Mouse (Mus musculus) kidney, postnatal 4 days (tissue): ENCODE results near the gene Pgs1.

Experiments
- DNase-seq, 2 experiments: peaks; one replicate each; pipeline ENCODE4 v3.0.0; 2021; ENCODE audit warnings: mixed read lengths in 2 of 2

Gene Pgs1

DNA sequence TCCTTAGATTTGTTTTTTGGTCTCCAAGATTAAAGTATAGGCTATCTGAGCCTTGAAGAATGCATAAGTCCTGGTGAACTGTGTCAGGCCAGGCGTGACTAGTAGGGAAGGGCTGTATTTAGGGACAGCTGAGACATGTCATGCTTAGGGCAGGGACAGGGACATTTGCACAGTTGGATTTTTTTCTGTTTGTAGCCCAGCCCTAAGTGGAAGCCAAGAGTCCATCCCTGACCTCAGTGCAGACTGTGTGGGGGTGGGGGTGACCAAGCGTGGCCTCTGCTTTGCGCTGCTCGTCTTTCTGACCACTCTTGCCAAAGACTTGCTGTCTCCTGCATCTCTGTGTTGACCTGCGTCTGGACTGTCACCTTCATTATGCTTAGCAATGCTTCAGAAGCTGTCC is 18.1 kb downstream of the Pgs1 start:
- peak; percentile 71 to 77 for DNase-seq

DNA sequence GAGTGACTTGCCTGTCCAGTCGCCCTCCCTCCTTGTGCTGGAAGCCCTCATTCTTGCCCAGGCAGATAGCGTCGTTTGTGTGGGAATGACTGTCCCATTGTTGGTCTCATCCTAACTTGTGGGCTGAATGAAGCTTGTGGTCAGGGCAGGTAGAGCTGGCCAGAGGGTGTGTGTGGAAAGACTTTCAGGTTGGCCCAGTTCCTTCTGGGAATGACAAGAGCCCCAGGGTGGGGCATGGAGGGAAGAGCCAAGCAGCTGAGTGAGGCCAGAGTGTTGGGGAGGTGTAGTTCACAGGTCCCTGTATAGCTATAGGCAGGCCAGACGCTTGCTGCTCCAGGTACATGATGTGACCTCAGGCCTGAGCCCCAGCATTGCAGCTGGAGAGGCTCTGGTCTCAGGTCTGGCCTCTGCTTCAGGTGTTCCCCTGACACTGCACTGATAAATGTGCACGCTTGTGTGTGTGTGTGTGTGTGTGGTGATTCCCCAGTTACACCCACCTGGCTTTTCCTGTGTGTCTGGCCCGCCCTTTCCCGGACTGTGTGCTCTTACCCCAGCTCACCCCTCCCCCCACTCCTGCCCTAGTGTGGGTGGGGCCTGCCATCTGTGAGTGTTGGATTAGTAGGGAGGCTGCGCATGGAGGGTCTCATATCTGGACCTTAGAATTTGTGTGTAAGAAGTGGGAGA is 21.5 kb downstream of the Pgs1 start:
- peak; percentile 38 to 50 for DNase-seq

DNA sequence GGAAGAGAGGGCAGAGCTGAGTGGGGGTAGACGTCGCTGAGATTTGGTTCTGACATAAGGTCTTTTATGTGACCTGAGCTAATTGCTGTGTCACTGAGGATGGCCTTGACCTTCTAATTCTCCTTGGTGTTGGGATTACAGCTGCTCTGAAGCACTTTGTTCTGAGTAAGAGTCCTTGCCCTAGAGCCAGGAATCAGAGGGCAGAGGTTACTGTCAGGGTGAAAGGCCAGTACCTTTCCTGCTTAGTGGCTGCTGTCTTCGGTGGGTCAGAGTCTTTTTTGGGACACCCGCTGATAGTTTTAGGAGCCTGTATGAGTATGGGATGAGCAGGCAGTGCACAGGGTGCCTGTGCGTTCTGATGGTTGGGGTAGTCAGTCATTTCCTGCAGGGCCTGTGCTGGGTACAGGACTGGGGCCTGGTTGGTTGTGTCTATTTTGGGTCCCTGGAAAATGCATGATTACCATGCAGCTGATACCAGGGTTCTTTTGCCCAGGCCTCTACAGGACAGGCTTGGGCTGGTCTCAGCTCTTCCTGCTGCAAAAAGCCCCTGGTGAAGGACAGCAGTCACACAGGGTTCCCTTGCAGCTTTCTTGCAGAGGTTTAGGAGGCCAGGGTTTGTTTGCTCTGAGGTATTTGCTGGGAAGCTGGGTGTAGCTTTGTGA is 22.2 kb downstream of the Pgs1 start:
- no peak for DNase-seq

DNA sequence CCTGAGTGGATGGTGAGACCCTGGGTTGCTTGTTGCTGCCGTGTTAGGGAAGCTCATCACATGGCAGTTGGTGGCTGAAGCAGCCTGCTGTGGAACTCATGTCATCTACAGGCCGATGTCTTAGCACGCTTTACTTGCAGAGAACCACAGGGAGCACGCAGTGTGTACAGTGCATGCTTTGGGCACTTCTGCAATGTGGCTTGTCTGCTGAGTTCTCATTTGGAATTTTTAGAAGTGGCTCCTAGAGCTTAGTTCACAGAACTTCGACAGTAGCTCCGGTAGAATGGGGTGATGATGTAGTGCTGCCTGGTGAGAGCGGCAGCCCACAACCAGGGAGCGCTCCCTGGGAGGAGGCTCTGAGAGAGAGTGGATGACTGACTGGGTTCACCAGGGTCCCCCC is 22.8 kb downstream of the Pgs1 start:
- DNase-seq, result no peak

DNA sequence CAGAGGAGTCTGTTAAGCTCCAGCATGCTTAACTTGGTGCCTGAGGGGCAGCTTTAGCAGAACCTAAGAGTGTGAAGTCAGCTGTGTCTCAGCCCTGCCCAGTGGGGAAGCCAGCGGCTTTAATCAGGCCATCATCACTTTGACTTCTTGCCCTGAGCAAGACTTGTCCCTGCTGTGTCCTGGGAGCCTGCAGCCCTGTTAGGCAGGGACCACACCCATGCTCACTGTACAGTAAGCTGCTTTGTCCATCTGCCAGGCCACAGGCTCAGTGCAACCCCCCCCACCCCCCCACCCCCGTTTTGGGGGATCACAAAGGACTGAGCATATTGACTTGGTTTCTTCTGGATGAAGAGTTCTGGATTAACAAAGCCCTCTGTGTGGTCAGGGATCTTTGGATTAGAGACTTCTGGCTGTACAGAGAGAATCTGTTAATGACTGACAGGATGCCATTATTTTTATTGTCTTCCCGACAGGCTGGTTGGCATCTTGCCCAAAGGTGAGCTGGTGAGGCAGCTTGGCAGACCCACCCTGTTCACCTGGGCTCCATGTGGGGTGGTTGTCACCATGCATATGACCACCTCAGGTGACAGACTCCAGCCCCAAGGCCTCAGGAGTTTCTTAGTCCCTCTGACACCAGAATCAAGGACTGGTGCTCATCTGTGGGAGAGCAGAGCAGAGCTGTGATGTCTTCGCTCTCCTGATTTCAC is 23.9 kb downstream of the Pgs1 start:
- peak; percentile 44 to 69 for DNase-seq

DNA sequence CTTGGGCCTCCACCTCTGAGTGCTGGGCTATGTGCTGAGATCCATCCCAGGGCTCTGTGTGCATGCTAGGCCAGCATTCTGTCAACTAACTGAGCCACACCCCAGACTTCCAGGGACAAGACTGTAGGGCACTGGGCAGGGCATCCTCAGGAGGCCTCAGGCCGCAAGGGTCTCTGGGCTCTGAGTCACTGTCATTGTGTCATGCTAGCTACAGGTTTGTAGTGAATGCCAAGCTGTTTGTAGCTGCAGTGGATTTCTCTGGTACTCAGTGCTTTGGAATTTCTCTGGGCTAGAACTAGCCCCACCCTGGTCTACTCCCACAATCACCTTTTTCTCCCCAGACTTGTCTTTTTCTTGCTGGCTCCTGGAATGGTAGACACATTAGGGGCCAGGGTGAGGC is 26.5 kb downstream of the Pgs1 start:
- no peak for DNase-seq

DNA sequence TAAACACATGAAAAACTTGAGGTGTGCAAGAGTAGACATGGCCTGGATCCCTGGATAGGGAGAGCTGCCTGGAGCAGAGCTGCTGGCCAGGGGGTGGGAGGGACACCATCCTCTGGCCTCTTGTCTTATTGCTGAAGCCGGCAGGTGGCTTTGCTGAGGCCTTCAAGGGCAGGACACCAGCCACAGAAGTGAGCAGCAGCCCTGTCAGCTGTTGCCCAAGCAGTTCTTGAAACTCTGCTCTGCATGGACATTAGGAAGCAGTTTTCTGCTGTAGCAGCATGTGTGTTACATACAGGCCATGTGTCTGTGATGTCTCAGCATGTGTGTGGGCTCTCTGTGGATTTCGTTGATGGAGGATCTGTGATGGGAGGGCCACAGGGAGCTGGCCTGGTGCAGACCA is 27.2 kb downstream of the Pgs1 start:
- DNase-seq, result no peak

DNA sequence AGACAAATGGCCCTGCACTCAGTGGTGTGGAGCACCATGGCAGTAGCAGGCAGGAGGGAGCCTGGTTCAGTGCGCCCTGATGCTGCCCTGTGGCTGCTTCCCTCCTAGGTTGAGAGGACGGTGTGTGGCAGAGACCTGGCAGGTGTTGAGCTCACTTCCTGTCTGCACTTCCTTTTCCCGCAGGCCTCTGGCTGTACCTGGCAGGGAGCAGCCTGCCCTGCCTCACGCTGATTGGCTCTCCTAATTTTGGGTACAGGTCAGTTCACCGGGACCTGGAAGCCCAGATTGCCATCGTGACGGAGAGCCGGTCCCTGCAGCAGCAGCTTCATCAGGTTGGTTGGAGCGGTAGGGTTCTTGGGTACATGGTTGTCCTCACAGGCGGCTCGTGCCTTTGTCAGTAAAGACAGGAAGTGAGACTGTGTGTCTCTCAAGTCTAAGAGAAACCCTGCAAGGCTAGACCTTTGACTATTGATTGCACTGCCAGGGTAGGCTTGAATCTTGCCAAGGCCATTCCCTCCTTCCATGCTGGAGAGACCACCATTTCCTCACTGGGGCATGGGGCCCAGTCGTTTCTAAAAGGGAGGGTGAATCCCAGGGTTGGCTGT is 28.4 kb downstream of the Pgs1 start:
- no peak for DNase-seq

DNA sequence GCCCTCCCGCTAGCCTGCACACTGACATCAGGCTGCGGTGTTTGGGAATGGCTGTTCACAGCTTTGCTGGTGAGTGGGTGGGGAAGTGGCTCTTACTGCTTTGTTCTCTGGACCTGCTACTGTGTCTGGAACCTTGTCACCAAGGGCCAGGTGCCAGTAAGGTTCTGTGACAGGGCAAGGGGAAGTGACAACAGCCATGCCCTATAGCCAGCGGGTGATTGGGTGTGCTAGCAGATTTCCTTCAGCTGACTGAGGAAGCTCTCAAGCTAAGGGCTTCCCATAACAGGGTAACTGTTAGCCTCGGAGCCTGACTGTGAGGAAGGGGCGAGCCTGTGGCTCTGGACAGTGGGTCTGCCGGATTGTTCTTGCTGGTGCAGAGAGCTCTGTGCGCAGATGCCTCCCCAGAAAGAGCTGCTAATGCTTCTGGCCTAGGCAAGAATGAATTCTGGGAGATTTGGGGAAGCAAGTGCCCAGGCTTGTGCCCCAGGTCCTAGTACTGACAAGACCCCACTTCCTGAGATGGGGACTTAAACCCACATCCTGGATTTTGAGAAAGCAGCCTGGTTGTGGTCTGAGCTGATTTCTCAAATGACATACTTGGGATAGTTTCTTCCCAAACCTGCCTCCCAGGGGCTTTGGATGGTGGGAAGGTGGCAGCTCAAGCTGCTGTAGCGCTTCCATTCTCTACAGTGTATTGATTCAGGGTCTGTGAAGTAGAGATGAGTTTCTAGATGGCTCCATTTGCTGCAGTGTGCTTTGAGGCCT is 29.5 kb downstream of the Pgs1 start:
- no peak for DNase-seq

- DNase-seq, result no peak
Measured at GRCm38 (mm10) chr11:118018328-118018727, 32.2 kb downstream of the Pgs1 start.

- DNase-seq, result peak; percentile 84 to 85
Measured at GRCm38 (mm10) chr11:118021806-118022205, 35.7 kb downstream of the Pgs1 start.

- no peak for DNase-seq
Measured at GRCm38 (mm10) chr11:118023475-118023874, 37.4 kb downstream of the Pgs1 start.

DNA sequence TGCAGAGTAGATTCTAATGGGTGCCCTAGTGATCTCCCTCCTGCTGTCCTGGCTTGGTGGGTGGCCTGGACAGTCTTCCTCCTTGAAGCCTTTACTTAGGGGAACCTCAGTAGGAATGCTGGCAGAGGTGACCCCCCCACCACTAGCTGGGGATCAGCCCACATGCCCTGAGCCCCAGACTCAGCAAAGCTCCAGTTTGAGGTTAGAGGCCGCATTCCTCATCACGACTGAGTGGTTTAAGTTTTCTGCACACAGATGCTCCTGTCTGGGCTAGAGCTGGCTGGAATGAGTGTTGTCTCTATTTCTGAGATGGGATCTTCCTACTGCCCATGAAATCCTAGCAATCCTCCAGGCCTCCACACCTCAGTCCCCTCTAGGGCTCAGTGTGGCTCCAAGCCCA is 38.0 kb downstream of the Pgs1 start:
- DNase-seq, result peak in 1 of 2 experiments; percentile 48

- no peak for DNase-seq
Measured at GRCm38 (mm10) chr11:118029170-118029569, 43.1 kb downstream of the Pgs1 start.

- no peak for DNase-seq
Measured at GRCm38 (mm10) chr11:118031134-118031533, 45.0 kb downstream of the Pgs1 start.

- DNase-seq, result no peak
Measured at GRCm38 (mm10) chr11:118034395-118034794, 48.3 kb downstream of the Pgs1 start.

GRCm38 (mm10) chr11:118035068-118035467 is 49.0 kb downstream of the Pgs1 start:
- DNase-seq, result peak in 1 of 2 experiments; percentile 42

GRCm38 (mm10) chr11:118042791-118043190 is 56.7 kb downstream of the Pgs1 start:
- no peak for DNase-seq

DNA sequence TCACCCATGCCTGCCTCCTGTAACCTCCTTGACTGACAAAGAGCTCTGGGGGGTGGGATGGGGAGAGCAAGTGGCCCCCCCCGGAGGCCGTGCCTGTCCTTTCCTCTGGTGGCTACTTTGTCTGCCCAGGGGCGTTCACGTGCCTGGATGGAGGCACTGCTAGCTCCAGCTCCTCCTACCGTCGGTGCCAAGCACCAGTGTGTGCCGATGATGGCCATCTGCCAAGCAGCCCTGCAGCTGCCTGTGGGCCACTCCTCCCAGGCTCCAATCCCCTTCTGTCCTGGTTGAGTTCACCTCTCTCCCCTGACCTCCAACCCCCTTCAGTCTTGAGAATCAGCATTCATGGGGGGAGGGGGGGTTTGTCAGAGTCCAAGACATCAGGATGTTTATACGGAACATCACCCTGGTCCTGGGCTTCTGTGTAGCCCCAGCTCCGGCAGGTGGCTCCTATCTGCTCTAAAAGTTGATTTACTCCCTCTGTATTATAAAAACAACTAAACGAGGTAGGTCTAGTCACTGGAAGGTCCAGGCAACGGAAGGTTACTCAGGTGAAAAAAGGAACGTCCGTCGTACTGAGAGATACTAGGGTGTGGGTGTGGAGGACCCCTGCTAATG is 57.3 kb downstream of the Pgs1 start:
- DNase-seq, result peak; percentile 83 to 90

DNA sequence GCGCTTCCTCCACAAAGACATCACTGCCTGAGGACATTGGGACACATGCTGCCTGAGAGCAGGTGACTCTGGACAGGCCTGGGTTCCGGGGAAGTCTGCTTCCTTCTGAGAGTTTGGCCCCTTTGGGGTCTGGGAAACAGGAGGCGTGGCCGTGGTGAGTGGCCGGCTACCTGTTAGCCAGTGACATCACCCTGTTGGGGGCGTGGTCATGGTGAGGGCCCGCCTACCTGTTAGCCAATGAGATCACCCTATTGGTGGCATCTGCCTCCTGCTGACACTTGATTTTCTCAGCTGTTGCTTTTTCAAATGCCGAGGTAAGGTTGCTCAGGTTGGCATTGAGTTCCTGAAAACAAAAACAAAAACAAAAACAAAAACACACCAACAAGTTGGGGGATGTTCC is 63.5 kb downstream of the Pgs1 start:
- peak in 1 of 2 experiments; percentile 61 for DNase-seq

- peak in 1 of 2 experiments; percentile 49 for DNase-seq
Measured at GRCm38 (mm10) chr11:118050174-118050573, 64.1 kb downstream of the Pgs1 start.

DNA sequence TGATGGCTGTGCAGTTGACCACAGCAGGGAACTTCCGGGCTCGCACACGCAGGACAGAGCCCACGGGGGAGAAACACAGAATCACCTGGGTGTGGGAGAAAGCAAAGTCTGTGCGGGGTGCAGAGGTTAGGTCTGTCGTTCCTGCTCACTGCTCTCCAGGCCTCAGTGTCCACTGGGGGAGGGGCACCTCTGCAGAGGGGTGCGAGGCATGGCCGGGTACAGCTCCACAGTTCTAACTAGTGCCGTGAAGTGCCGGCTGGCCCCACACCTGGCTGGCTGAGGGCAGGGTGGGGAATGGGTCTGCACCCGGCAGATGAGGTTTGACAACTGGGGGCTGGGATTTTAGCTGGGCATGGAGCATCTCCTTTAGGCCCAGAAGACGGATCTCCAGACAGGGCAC is 72.3 kb downstream of the Pgs1 start:
- no peak for DNase-seq
